Mouse (Mus musculus): ENCODE results near the gene 9630041A04Rik. TPM values are rescaled to one million over a fixed set of nuclear protein-coding genes. Genes with fewer than 3 reads are reported as not detected.
A peak's percentile ranks its signal among the peaks of the same experiment; 100 is the strongest.

The 9630041A04Rik gene
- polyA plus RNA-seq, 1 experiment from 2014 or later, result not detected

- H3K27ac ChIP-seq, result no peak overlapping the region
- H3K4me1 ChIP-seq, result no peaks in the 10 kb centered on the region
- no peaks in the 10 kb centered on the region for H3K9me3 ChIP-seq
- 68% methylated on average over 11 of the region's 11 CpGs for WGBS
- DNase-seq (ENCODE audit: low spot score), result no peak
- H3K36me3 ChIP-seq, result no peaks in the 10 kb centered on the region
- H3K27me3 ChIP-seq (ENCODE audit: insufficient read depth, poor library complexity, severe bottlenecking), result no peaks in the 10 kb centered on the region
- H3K4me3 ChIP-seq, result no peak overlapping the region
Observed at GRCm38 (mm10) chr9:101877109-101877987, 15.7 kb downstream of the 9630041A04Rik start.

GRCm38 (mm10) chr9:101883295-101883694 lies 21.7 kb downstream of the 9630041A04Rik start:
- H3K36me3 ChIP-seq, result no peaks in the 10 kb centered on the region
- 68% methylated on average over 2 of the region's 2 CpGs for WGBS

GRCm38 (mm10) chr9:101897851-101898250 lies 36.2 kb downstream of the 9630041A04Rik start:
- no peaks in the 10 kb centered on the region for H3K27me3 ChIP-seq (ENCODE audit: insufficient read depth, poor library complexity, severe bottlenecking)
- no peaks in the 10 kb centered on the region for H3K9me3 ChIP-seq
- WGBS, result 80% methylated on average over 1 of the region's 1 CpGs
- H3K27ac ChIP-seq, result no peak overlapping the region
- DNase-seq (ENCODE audit: low spot score), result no peak
- no peaks in the 10 kb centered on the region for H3K36me3 ChIP-seq
- H3K4me1 ChIP-seq, result no peaks in the 10 kb centered on the region
- H3K4me3 ChIP-seq, result no peak overlapping the region

More at GRCm38 (mm10) chr9:101883295-101883694, 21.7 kb downstream of the 9630041A04Rik start:
- Histone ChIP-seq H3K27me3 (ENCODE audit: insufficient read depth, poor library complexity, severe bottlenecking) (no peaks in the 10 kb centered on the region), H3K4me1 (no peaks in the 10 kb centered on the region), H3K27ac (no peak overlapping the region), H3K9me3 (no peaks in the 10 kb centered on the region), H3K4me3 (no peak overlapping the region)
- no peak for DNase-seq (ENCODE audit: low spot score)

- 83% methylated on average over 3 of the region's 3 CpGs for WGBS
- no peak overlapping the region for H3K4me3 ChIP-seq
- H3K27ac ChIP-seq, result no peak overlapping the region
- no peaks in the 10 kb centered on the region for H3K36me3 ChIP-seq
- no peaks in the 10 kb centered on the region for H3K27me3 ChIP-seq (ENCODE audit: insufficient read depth, poor library complexity, severe bottlenecking)
- no peaks in the 10 kb centered on the region for H3K4me1 ChIP-seq
- DNase-seq (ENCODE audit: low spot score), result no peak
- no peaks in the 10 kb centered on the region for H3K9me3 ChIP-seq
Observed at GRCm38 (mm10) chr9:101903406-101903805, 41.8 kb downstream of the 9630041A04Rik start.

- DNase-seq (ENCODE audit: low spot score), result no peak
- Histone ChIP-seq H3K27me3 (ENCODE audit: insufficient read depth, poor library complexity, severe bottlenecking) (0 out of 2 replicates have a peak, but pooled peaks cover 6% of the 10 kb centered on the region), H3K36me3 (no peaks in the 10 kb centered on the region), H3K4me3 (no peak overlapping the region), H3K9me3 (no peaks in the 10 kb centered on the region), H3K4me1 (no peaks in the 10 kb centered on the region), H3K27ac (no peak overlapping the region)
- WGBS, result 65% methylated on average over 6 of the region's 6 CpGs
Observed at GRCm38 (mm10) chr9:101907747-101908255, 46.2 kb downstream of the 9630041A04Rik start.

- Histone ChIP-seq H3K9me3 (no peaks in the 10 kb centered on the region), H3K36me3 (no peaks in the 10 kb centered on the region), H3K27ac (no peak overlapping the region), H3K27me3 (ENCODE audit: insufficient read depth, poor library complexity, severe bottlenecking) (0 out of 2 replicates have a peak, but pooled peaks cover 6% of the 10 kb centered on the region), H3K4me3 (no peak overlapping the region), H3K4me1 (no peaks in the 10 kb centered on the region)
- 78% methylated on average over 5 of the region's 5 CpGs for WGBS
- DNase-seq (ENCODE audit: low spot score), result no peak
Observed at GRCm38 (mm10) chr9:101908849-101909248, 47.2 kb downstream of the 9630041A04Rik start.

GRCm38 (mm10) chr9:101909491-101909890 lies 47.9 kb downstream of the 9630041A04Rik start:
- H3K4me1 ChIP-seq, result no peaks in the 10 kb centered on the region
- no peaks in the 10 kb centered on the region for H3K9me3 ChIP-seq
- H3K4me3 ChIP-seq, result no peak overlapping the region
- H3K36me3 ChIP-seq, result no peaks in the 10 kb centered on the region
- no peak for DNase-seq (ENCODE audit: low spot score)
- WGBS, result 76% methylated on average over 4 of the region's 4 CpGs
- 0 out of 2 replicates have a peak, but pooled peaks cover 6% of the 10 kb centered on the region for H3K27me3 ChIP-seq (ENCODE audit: insufficient read depth, poor library complexity, severe bottlenecking)
- no peak overlapping the region for H3K27ac ChIP-seq

GRCm38 (mm10) chr9:101911176-101911866 lies 49.7 kb downstream of the 9630041A04Rik start:
- H3K36me3 ChIP-seq, result no peaks in the 10 kb centered on the region
- 67% methylated on average over 9 of the region's 9 CpGs for WGBS

GRCm38 (mm10) chr9:101915082-101915481 lies 53.4 kb downstream of the 9630041A04Rik start:
- Histone ChIP-seq H3K36me3 (no peaks in the 10 kb centered on the region), H3K27me3 (ENCODE audit: insufficient read depth, poor library complexity, severe bottlenecking) (0 out of 2 replicates have a peak, but pooled peaks cover 1% of the 10 kb centered on the region), H3K9me3 (no peaks in the 10 kb centered on the region), H3K27ac (no peak overlapping the region), H3K4me1 (no peaks in the 10 kb centered on the region), H3K4me3 (no peak overlapping the region)
- DNase-seq (ENCODE audit: low spot score), result peak; percentile 57
- 78% methylated on average over 2 of the region's 2 CpGs for WGBS

More at GRCm38 (mm10) chr9:101911176-101911866, 49.7 kb downstream of the 9630041A04Rik start:
- H3K27ac ChIP-seq, result no peak overlapping the region
- no peaks in the 10 kb centered on the region for H3K4me1 ChIP-seq
- H3K4me3 ChIP-seq, result no peak overlapping the region
- DNase-seq (ENCODE audit: low spot score), result no peak
- no peaks in the 10 kb centered on the region for H3K9me3 ChIP-seq
- H3K27me3 ChIP-seq (ENCODE audit: insufficient read depth, poor library complexity, severe bottlenecking), result 0 out of 2 replicates have a peak, but pooled peaks cover 6% of the 10 kb centered on the region

- no peaks in the 10 kb centered on the region for H3K36me3 ChIP-seq
- peak; percentile 58 for DNase-seq (ENCODE audit: low spot score)
- 76% methylated on average over 4 of the region's 4 CpGs for WGBS
- no peaks in the 10 kb centered on the region for H3K4me1 ChIP-seq
- no peaks in the 10 kb centered on the region; the same call in 1 of the 2 replicates for H3K27me3 ChIP-seq (ENCODE audit: insufficient read depth, poor library complexity, severe bottlenecking)
- no peak overlapping the region for H3K27ac ChIP-seq
- H3K4me3 ChIP-seq, result no peak overlapping the region
- no peaks in the 10 kb centered on the region for H3K9me3 ChIP-seq
Observed at GRCm38 (mm10) chr9:101918771-101919170, 57.1 kb downstream of the 9630041A04Rik start.

- H3K4me1 ChIP-seq, result no peaks in the 10 kb centered on the region
- 79% methylated on average over 5 of the region's 5 CpGs for WGBS
- H3K27me3 ChIP-seq (ENCODE audit: insufficient read depth, poor library complexity, severe bottlenecking), result no peaks in the 10 kb centered on the region; the same call in 1 of the 2 replicates
- no peak overlapping the region for H3K4me3 ChIP-seq
- H3K27ac ChIP-seq, result no peak overlapping the region
- DNase-seq (ENCODE audit: low spot score), result peak; percentile 63
- H3K9me3 ChIP-seq, result no peaks in the 10 kb centered on the region
- H3K36me3 ChIP-seq, result no peaks in the 10 kb centered on the region
Observed at GRCm38 (mm10) chr9:101919324-101919723, 57.7 kb downstream of the 9630041A04Rik start.

GRCm38 (mm10) chr9:101922846-101923245 lies 61.2 kb downstream of the 9630041A04Rik start:
- H3K27me3 ChIP-seq (ENCODE audit: insufficient read depth, poor library complexity, severe bottlenecking), result no peaks in the 10 kb centered on the region; the same call in 1 of the 2 replicates
- 68% methylated on average over 4 of the region's 4 CpGs for WGBS
- 0 out of 2 replicates have a peak, but pooled peaks cover 5% of the 10 kb centered on the region for H3K4me1 ChIP-seq
- H3K4me3 ChIP-seq, result no peak overlapping the region
- H3K9me3 ChIP-seq, result no peaks in the 10 kb centered on the region
- no peak overlapping the region for H3K27ac ChIP-seq
- no peaks in the 10 kb centered on the region for H3K36me3 ChIP-seq
- DNase-seq (ENCODE audit: low spot score), result peak; percentile 65

Measured in heart, embryonic 10.5 days (tissue).